Mouse (Mus musculus): ENCODE measurements around the gene Arhgap45.

GRCm38 (mm10) chr10:80001945-80002344, 14.5 kb upstream of the Arhgap45 start:
- TF ChIP-seq POLR2A (IDR thresholded peaks at IDR 0.05; ENCODE audit: low read depth, low read length), result no peak
- no peak for TF ChIP-seq CTCF (IDR thresholded peaks at IDR 0.05; ENCODE audit: borderline replicate concordance, insufficient read depth, low read length)

Data from embryonic fibroblast, embryonic 13.5 days (primary cell).